Mouse (Mus musculus): ENCODE results near the gene Tcirg1.

- TF ChIP-seq CTCF (IDR thresholded peaks at IDR 0.05; ENCODE audit: borderline replicate concordance, insufficient read depth, low read depth, low read length) (no peak), POLR2A (IDR thresholded peaks at IDR 0.05; ENCODE audit: borderline replicate concordance, insufficient read depth, low read length) (no peak)
Measured at GRCm38 (mm10) chr19:3930262-3931057, 23.5 kb upstream of the Tcirg1 start.
